ENCODE assay signal across 12 mouse cellular contexts in the genomic region with DNA sequence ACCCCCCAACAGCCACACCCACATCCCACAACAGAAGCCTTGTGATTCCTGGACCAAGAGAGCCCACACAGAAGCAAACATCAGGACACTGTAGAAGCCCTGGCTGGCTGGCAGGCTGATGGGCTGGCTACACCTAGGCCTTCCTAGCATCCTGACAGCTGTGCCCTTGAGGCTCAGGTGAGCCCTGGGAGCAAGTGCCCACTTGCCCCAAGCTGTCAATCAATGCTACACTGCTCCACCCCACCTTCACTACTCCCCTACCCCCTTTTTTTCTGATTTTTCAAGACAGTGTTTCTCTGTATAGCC. TPM values are rescaled to one million over a fixed set of nuclear protein-coding genes. Genes with fewer than 3 reads are reported as not detected.
DNase-seq lines count a peak whose midpoint lies in the region; ATAC-seq and TF ChIP-seq lines count a peak whose summit lies in the region.
"Had no signal": no experiment of that assay in that cellular context is flagged by ENCODE, and none has a peak within 500 bp of the region (broad histone marks: within the 10 kb centered on the region; RNA-seq: fewer than 3 reads in every experiment).

No protein-coding gene starts in this region.

- TF ChIP-seq EP300 in stomach, postnatal 0 days (optimal IDR thresholded peaks at IDR 0.05), result no peak

- peaks cover 54% of the 10 kb centered on the region for H3K4me1 ChIP-seq in heart, embryonic 10.5 days
- peaks cover 22% of the 10 kb centered on the region for H3K4me1 ChIP-seq in limb, embryonic 12.5 days (replicated peaks)
- H3K4me1 ChIP-seq in limb, embryonic 10.5 days, result peaks cover 30% of the 10 kb centered on the region
- peaks cover 36% of the 10 kb centered on the region for H3K4me1 ChIP-seq in embryonic facial prominence, embryonic 10.5 days
- H3K4me1 ChIP-seq in limb, embryonic 13.5 days, result peaks cover 32% of the 10 kb centered on the region
- H3K4me1 ChIP-seq in stomach, postnatal 0 days (replicated peaks; ENCODE audit: control insufficient read depth, insufficient read depth), result 0 out of 2 replicates have a peak, but pooled peaks cover 2% of the 10 kb centered on the region
- H3K4me1 ChIP-seq: neural tube, embryonic 12.5 days had no signal

- DNase-seq in heart, embryonic 10.5 days (ENCODE audit: low spot score), result no peak
- no peak for DNase-seq in heart, adult 11 months
- DNase-seq in limb, embryonic 10.5 days (ENCODE audit: low spot score), result no peak
- DNase-seq in embryonic facial prominence, embryonic 10.5 days (ENCODE audit: low spot score), result no peak
- no peak for DNase-seq in thymus, postnatal 25 days
- DNase-seq in stomach, postnatal 0 days (ENCODE audit: low spot score), result no peak
- DNase-seq: cerebellum, postnatal 25 days; thymus, adult 18-20 months had no signal

- peaks cover 3% of the 10 kb centered on the region; the same call in 1 of the 2 replicates for H3K36me3 ChIP-seq in heart, embryonic 10.5 days
- H3K36me3 ChIP-seq in limb, embryonic 12.5 days, result no peaks in the 10 kb centered on the region
- H3K36me3 ChIP-seq in limb, embryonic 10.5 days, result no peaks in the 10 kb centered on the region
- H3K36me3 ChIP-seq in embryonic facial prominence, embryonic 10.5 days (replicated peaks), result no peaks in the 10 kb centered on the region
- H3K36me3 ChIP-seq in limb, embryonic 13.5 days, result no peaks in the 10 kb centered on the region
- H3K36me3 ChIP-seq in stomach, postnatal 0 days (ENCODE audit: control insufficient read depth, insufficient read depth, low read length), result no peaks in the 10 kb centered on the region
- H3K36me3 ChIP-seq: neural tube, embryonic 12.5 days had no signal

- peaks cover 2% of the 10 kb centered on the region; the same call in 1 of the 2 replicates for H3K9me3 ChIP-seq in heart, embryonic 10.5 days
- H3K9me3 ChIP-seq in limb, embryonic 12.5 days, result peaks cover 7% of the 10 kb centered on the region; the same call in 1 of the 2 replicates
- H3K9me3 ChIP-seq in limb, embryonic 10.5 days (replicated peaks), result no peaks in the 10 kb centered on the region
- peaks cover 4% of the 10 kb centered on the region; the same call in 1 of the 2 replicates for H3K9me3 ChIP-seq in embryonic facial prominence, embryonic 10.5 days
- peaks cover 3% of the 10 kb centered on the region for H3K9me3 ChIP-seq in limb, embryonic 13.5 days
- no peaks in the 10 kb centered on the region for H3K9me3 ChIP-seq in stomach, postnatal 0 days (ENCODE audit: control insufficient read depth, low read length)

- H3K27ac ChIP-seq in heart, embryonic 10.5 days, result peak overlapping the region; percentile 86
- H3K27ac ChIP-seq in limb, embryonic 12.5 days, result no peak overlapping the region
- no peak overlapping the region for H3K27ac ChIP-seq in limb, embryonic 10.5 days
- H3K27ac ChIP-seq in embryonic facial prominence, embryonic 10.5 days (replicated peaks), result peak overlapping the region; percentile 48; the same call in 1 of the 2 replicates
- H3K27ac ChIP-seq in limb, embryonic 13.5 days, result no peak overlapping the region
- H3K27ac ChIP-seq in stomach, postnatal 0 days (replicated peaks), result no peak overlapping the region
- H3K27ac ChIP-seq: neural tube, embryonic 12.5 days had no signal

- no peak overlapping the region for H3K9ac ChIP-seq in limb, embryonic 12.5 days (replicated peaks)
- no peak overlapping the region for H3K9ac ChIP-seq in limb, embryonic 13.5 days
- no peak overlapping the region for H3K9ac ChIP-seq in stomach, postnatal 0 days (ENCODE audit: low read length)
- H3K9ac ChIP-seq: neural tube, embryonic 12.5 days had no signal

- H3K4me2 ChIP-seq in limb, embryonic 12.5 days, result peak overlapping the region; percentile 55
- H3K4me2 ChIP-seq in limb, embryonic 13.5 days (replicated peaks), result peak overlapping the region; percentile 60; the same call in 1 of the 2 replicates
- no peak overlapping the region for H3K4me2 ChIP-seq in stomach, postnatal 0 days (replicated peaks; ENCODE audit: low read depth)

- no peaks in the 10 kb centered on the region for H3K27me3 ChIP-seq in heart, embryonic 10.5 days (ENCODE audit: insufficient read depth, poor library complexity, severe bottlenecking)
- H3K27me3 ChIP-seq in limb, embryonic 12.5 days, result peaks cover 16% of the 10 kb centered on the region; the same call in 1 of the 2 replicates
- peaks cover 19% of the 10 kb centered on the region; the same call in 1 of the 2 replicates for H3K27me3 ChIP-seq in limb, embryonic 10.5 days (ENCODE audit: low read depth, poor library complexity, severe bottlenecking)
- no peaks in the 10 kb centered on the region for H3K27me3 ChIP-seq in embryonic facial prominence, embryonic 10.5 days (replicated peaks; ENCODE audit: low read depth, poor library complexity, severe bottlenecking)
- peaks cover 9% of the 10 kb centered on the region; the same call in 1 of the 2 replicates for H3K27me3 ChIP-seq in limb, embryonic 13.5 days
- no peaks in the 10 kb centered on the region for H3K27me3 ChIP-seq in stomach, postnatal 0 days (ENCODE audit: control insufficient read depth, insufficient read depth, low read length)
- H3K27me3 ChIP-seq: neural tube, embryonic 12.5 days had no signal

- no peak for TF ChIP-seq CTCF in stomach, postnatal 0 days (IDR thresholded peaks at IDR 0.05; ENCODE audit: low read depth)

- H3K4me3 ChIP-seq in heart, embryonic 10.5 days, result peak overlapping the region; percentile 51; the same call in 1 of the 2 replicates
- no peak overlapping the region for H3K4me3 ChIP-seq in limb, embryonic 12.5 days (replicated peaks)
- H3K4me3 ChIP-seq in limb, embryonic 10.5 days, result no peak overlapping the region
- H3K4me3 ChIP-seq in embryonic facial prominence, embryonic 10.5 days, result no peak overlapping the region
- no peak overlapping the region for H3K4me3 ChIP-seq in limb, embryonic 13.5 days
- no peak overlapping the region for H3K4me3 ChIP-seq in stomach, postnatal 0 days (ENCODE audit: low read depth, low read length)
- H3K4me3 ChIP-seq: neural tube, embryonic 12.5 days had no signal

- 0 out of 2 replicates have a peak, but pooled peaks have one; percentile 33 for ATAC-seq in limb, embryonic 12.5 days (ENCODE audit: insufficient number of reproducible peaks, insufficient read depth, low FRiP score, low TSS enrichment, low read depth)
- ATAC-seq in limb, embryonic 13.5 days (ENCODE audit: low FRiP score, low read depth), result peak; percentile 10; the same call in 1 of the 2 replicates
- no peak for ATAC-seq in stomach, postnatal 0 days (ENCODE audit: low FRiP score, low TSS enrichment)
- ATAC-seq: forebrain, embryonic 14.5 days had no signal

RNA-seq across cellular contexts. Expression of gene Adarb1, which starts 32.0 kb away (rescaled TPM):
- polyA plus RNA-seq in heart, embryonic 10.5 days (2016; fragmentation: Nextera tagmentation; extraction: Ambion mirVana), result 9.2 and 9.9 TPM in 2 replicates
- polyA plus RNA-seq in limb, embryonic 12.5 days (2016; fragmentation: Nextera tagmentation; extraction: Ambion mirVana), result 6.4 and 7.6 TPM in 2 replicates
- polyA plus RNA-seq in limb, embryonic 10.5 days (2016; fragmentation: Nextera tagmentation; extraction: Ambion mirVana), result 4.9 and 5.0 TPM in 2 replicates
- polyA plus RNA-seq in embryonic facial prominence, embryonic 10.5 days (2016; fragmentation: Nextera tagmentation; extraction: Ambion mirVana), result 5.1 and 6.8 TPM in 2 replicates
- 5.6 and 5.7 TPM in 2 replicates for polyA plus RNA-seq in limb, embryonic 13.5 days (2015; fragmentation: Nextera tagmentation; extraction: Ambion mirVana)
- 5.6 and 6.9 TPM in 2 replicates for polyA plus RNA-seq in stomach, postnatal 0 days (2015; fragmentation: Nextera tagmentation; extraction: Ambion mirVana)

Comparison
In these comparisons a context has a peak if more than half of its experiments do, and no peak if none do; other contexts are left out.
1. H3K27ac ChIP-seq: peak in heart, embryonic 10.5 days (single experiment) and embryonic facial prominence, embryonic 10.5 days (single experiment); none in limb, embryonic 12.5 days (single experiment), limb, embryonic 10.5 days (single experiment), limb, embryonic 13.5 days (single experiment) and stomach, postnatal 0 days (single experiment).